In the genomic region with DNA sequence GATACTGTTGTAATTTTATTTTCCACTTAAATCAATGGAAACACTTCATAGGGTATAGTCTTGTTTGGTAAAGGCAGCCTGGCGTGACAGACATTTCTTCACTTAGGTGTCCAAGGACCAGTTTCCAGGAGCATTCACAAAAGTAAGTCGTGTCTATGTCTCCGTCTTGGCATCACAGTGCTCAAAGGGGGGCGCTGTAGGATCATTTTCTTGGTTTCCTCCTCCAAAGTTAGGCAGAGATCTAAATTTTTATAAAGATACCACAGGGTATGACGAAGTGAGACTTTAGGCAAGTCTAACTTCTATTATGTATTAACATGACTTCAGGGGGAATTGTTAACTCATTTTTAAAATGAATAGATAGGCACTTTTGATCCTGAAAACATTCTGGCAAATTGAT, we compare ENCODE assay signal across 8 mouse cellular contexts.
DNase-seq lines count a peak whose midpoint lies in the region; ATAC-seq and TF ChIP-seq lines count a peak whose summit lies in the region.

No protein-coding gene starts in this region.

- TF ChIP-seq CTCF in stomach, postnatal 0 days (IDR thresholded peaks at IDR 0.05; ENCODE audit: low read depth), result peak; percentile 79

- H3K4me1 ChIP-seq in stomach, postnatal 0 days (replicated peaks; ENCODE audit: control insufficient read depth, insufficient read depth), result no peaks in the 10 kb centered on the region

- WGBS in stomach, postnatal 0 days, result 41% methylated on average over 5 of the region's 5 CpGs

- no peak overlapping the region for H3K27ac ChIP-seq in stomach, postnatal 0 days (replicated peaks)

- H3K4me3 ChIP-seq in stomach, postnatal 0 days (ENCODE audit: low read depth, low read length), result no peak overlapping the region

- no peak for ATAC-seq in CD4-positive, CD25-positive, alpha-beta regulatory T cell, adult 4 months
- ATAC-seq in stomach, postnatal 0 days (ENCODE audit: low FRiP score, low TSS enrichment), result no peak

- H3K4me2 ChIP-seq in stomach, postnatal 0 days (replicated peaks; ENCODE audit: low read depth), result no peak overlapping the region

- DNase-seq in CD4-positive, CD25-positive, alpha-beta regulatory T cell, adult 2 months (ENCODE audit: low read depth, low spot score), result peak; percentile 49
- peak; percentile 19 to 40 for DNase-seq in left cerebral cortex, adult 18-20 months (ENCODE audit: low spot score in 2 of 2)
- DNase-seq in left cerebral cortex, adult 11 months (ENCODE audit: low spot score), result no peak
- DNase-seq in adrenal gland, adult 2 months, result peak; percentile 71
- DNase-seq in fibroblast of lung, adult 2 months (ENCODE audit: low read depth), result peak; percentile 27
- peak; percentile 46 to 61 for DNase-seq in layer of hippocampus, postnatal 10 days (ENCODE audit: low spot score in 2 of 2)
- DNase-seq in stomach, postnatal 0 days (ENCODE audit: low spot score), result peak; percentile 60

- no peaks in the 10 kb centered on the region for H3K9me3 ChIP-seq in stomach, postnatal 0 days (ENCODE audit: control insufficient read depth, low read length)

- no peaks in the 10 kb centered on the region for H3K36me3 ChIP-seq in stomach, postnatal 0 days (ENCODE audit: control insufficient read depth, insufficient read depth, low read length)

- TF ChIP-seq EP300 in stomach, postnatal 0 days (optimal IDR thresholded peaks at IDR 0.05), result no peak

- H3K9ac ChIP-seq in stomach, postnatal 0 days (ENCODE audit: low read length), result no peak overlapping the region

- H3K27me3 ChIP-seq in stomach, postnatal 0 days (ENCODE audit: control insufficient read depth, insufficient read depth, low read length), result no peaks in the 10 kb centered on the region
